Mouse (Mus musculus) heart, adult 2 months (tissue): ENCODE data around the gene Cars2. TPM values are rescaled to one million over a fixed set of nuclear protein-coding genes. Genes with fewer than 3 reads are reported as not detected.
A peak's percentile ranks its signal among the peaks of the same experiment; 100 is the strongest.
"Not testable (repeated sequence)": the region's sequence is repeated elsewhere in the genome, so short reads cannot be mapped to it uniquely, and the experiment has no call there.

Experiments
- DNase-seq, 2 experiments: peaks; one replicate each; pipeline ENCODE4 v3.0.0; 2021
- H3K27ac ChIP-seq: fragments of 200-600 bp; 2 replicates; pipeline ENCODE4 v1.8.1; 2022
- H3K27me3 ChIP-seq: fragments of 200-500 bp; 2 replicates; pipeline ENCODE4 v1.6.1; 2012; ENCODE audit warnings: mild to moderate bottlenecking, low read length, inconsistent platforms, mixed read lengths; ENCODE audit not compliant: control insufficient read depth, insufficient read depth
- H3K36me3 ChIP-seq: fragments of 200-500 bp; 2 replicates; pipeline ENCODE4 v1.6.1; 2012; ENCODE audit warnings: low read length, inconsistent platforms; ENCODE audit not compliant: control insufficient read depth, insufficient read depth
- H3K4me1 ChIP-seq: fragments of 200-500 bp; 2 replicates; pipeline ENCODE4 v1.6.1; 2011; ENCODE audit warnings: low read length; ENCODE audit not compliant: control insufficient read depth, insufficient read depth
- H3K4me3 ChIP-seq: fragments of 200-600 bp; 2 replicates; pipeline ENCODE4 v1.8.1; 2022
- H3K79me2 ChIP-seq: fragments of 200-500 bp; replicated peaks from 2 replicates; pipeline ENCODE4 v1.6.1; 2012; ENCODE audit warnings: mild to moderate bottlenecking, inconsistent platforms, low read length, moderate library complexity, mixed read lengths; ENCODE audit not compliant: control insufficient read depth, insufficient read depth
- H3K9ac ChIP-seq: fragments of 200-500 bp; 2 replicates; pipeline ENCODE4 v1.6.1; 2012; ENCODE audit warnings: low read depth, mild to moderate bottlenecking, control low read depth, inconsistent platforms, low read length, mixed read lengths
- CTCF ChIP-seq: fragments of 200-600 bp; IDR thresholded peaks from 2 replicates; pipeline ENCODE4 v1.8.1; 2022; ENCODE audit warnings: antibody characterized with exemption, mild to moderate bottlenecking, moderate library complexity
- EP300 ChIP-seq: fragments of 200-500 bp; IDR thresholded peaks from 2 replicates; pipeline ENCODE4 v1.6.1; 2011; ENCODE audit warnings: low read depth, low read length, control low read depth; ENCODE audit not compliant: insufficient read depth
- POLR2A ChIP-seq: fragments of 200-500 bp; IDR thresholded peaks from 2 replicates; pipeline ENCODE4 v1.6.1; 2011; ENCODE audit warnings: mild to moderate bottlenecking, low read depth, low read length, control low read depth; ENCODE audit not compliant: insufficient read depth
- WGBS: fragments of 180-500 bp; shearing (Covaris S2); methylation state at CpG from one replicate; pipeline ENCODE4 v1.1.7; 2018; 5-methylcytosine and 5-hydroxymethylcytosine counted together
- intact Hi-C: fragments of 180-260 bp; cut with DNase I; formaldehyde crosslinking; loops from one replicate; pipeline ENCODE4 v1.15.1; 2025
- polyA plus RNA-seq: library from polyadenylated mRNA; depleted of rRNA; stranded (reverse); fragments of >200 nt; gene quantifications from 2 replicates; pipeline ENCODE4 v1.2.3, GENCODE M21; 2012
- total RNA-seq, 2 experiments: library from RNA; stranded (reverse); gene quantifications; 2 replicates each; pipeline ENCODE4 v1.2.3; 2021

Cars2 gene
- total and polyA plus RNA-seq, 3 experiments, result 46.5 to 49.8 (median 47.7) TPM

GRCm38 (mm10) chr8:11475397-11475796, 75.2 kb downstream of the Cars2 start:
- peak overlapping the region; percentile 96 for H3K27ac ChIP-seq
- peak overlapping the region; percentile 19; the same call in 1 of the 2 replicates for H3K9ac ChIP-seq
- TF ChIP-seq POLR2A (no peak), CTCF (no peak), EP300 (no peak)
- no peak for DNase-seq
- H3K79me2 ChIP-seq, result 0 out of 2 replicates have a peak, but pooled peaks cover 1% of the 10 kb centered on the region
- peaks cover 7% of the 10 kb centered on the region; the same call in 1 of the 2 replicates for H3K4me1 ChIP-seq
- no peak overlapping the region for H3K4me3 ChIP-seq
- 51% methylated on average over 9 of the region's 10 CpGs for WGBS
- intact Hi-C loops, result no loop called here
- H3K27me3 ChIP-seq, result no peaks in the 10 kb centered on the region
- H3K36me3 ChIP-seq, result no peaks in the 10 kb centered on the region

DNA sequence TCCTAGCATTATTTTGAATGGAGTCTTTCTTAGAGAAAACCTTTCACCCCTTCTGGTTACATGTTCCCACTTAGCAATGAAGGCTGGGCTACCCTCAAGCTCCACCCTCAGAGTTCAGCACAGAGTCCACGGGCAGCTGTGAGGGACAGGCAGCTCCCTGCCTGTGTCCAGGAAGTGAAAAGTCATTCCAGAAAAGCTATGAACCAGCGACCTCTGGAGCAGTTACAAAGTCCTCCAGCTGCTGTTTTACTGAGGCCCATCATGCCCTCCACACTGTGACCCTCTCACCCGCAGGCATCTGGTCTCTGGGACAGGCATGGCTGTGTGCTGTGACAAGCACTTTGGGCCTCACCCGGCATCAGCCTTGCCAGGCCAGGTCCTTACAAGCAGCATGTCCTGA, 77.5 kb downstream of the Cars2 start:
- Histone ChIP-seq H3K27me3 (no peaks in the 10 kb centered on the region), H3K4me3 (no peak overlapping the region), H3K27ac (peak overlapping the region; percentile 79), H3K79me2 (0 out of 2 replicates have a peak, but pooled peaks cover 3% of the 10 kb centered on the region), H3K36me3 (no peaks in the 10 kb centered on the region), H3K9ac (no peak overlapping the region), H3K4me1 (peaks cover 7% of the 10 kb centered on the region; the same call in 1 of the 2 replicates)
- peak; percentile 45 to 60 for DNase-seq
- intact Hi-C loops, result no loop called here
- TF ChIP-seq POLR2A (0 out of 2 replicates have a peak, but pooled peaks have one; percentile 22), EP300 (no peak), CTCF (no peak)
- 21% methylated on average over 4 of the region's 4 CpGs for WGBS

DNA sequence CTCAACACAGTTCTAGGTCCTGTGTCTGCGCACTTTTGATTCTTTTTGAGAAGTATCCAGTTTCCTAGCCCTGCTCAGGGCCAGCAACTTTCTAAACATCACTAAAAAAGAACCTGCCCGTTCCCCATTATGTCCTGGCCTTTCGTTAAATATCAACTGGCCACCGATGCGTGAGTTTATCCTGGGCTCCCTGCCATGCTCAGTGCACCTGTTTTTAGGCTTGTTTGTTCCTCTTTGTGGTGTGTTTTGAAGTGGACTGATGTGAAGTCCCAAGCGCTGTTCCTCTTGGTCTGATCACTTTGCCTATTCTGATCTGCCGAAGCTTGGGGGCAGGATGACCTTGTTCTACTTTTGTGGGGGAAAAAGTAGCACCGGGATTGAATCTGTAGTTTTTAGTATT, 79.3 kb downstream of the Cars2 start:
- no peak overlapping the region for H3K9ac ChIP-seq
- no peak overlapping the region for H3K27ac ChIP-seq
- H3K36me3 ChIP-seq, result no peaks in the 10 kb centered on the region
- H3K27me3 ChIP-seq, result no peaks in the 10 kb centered on the region
- 0 out of 2 replicates have a peak, but pooled peaks cover 3% of the 10 kb centered on the region for H3K79me2 ChIP-seq
- no peak for TF ChIP-seq CTCF
- intact Hi-C loops, result no loop called here
- 53% methylated on average over 8 of the region's 8 CpGs for WGBS
- DNase-seq, result no peak
- no peak overlapping the region for H3K4me3 ChIP-seq
- peaks cover 6% of the 10 kb centered on the region; the same call in 1 of the 2 replicates for H3K4me1 ChIP-seq

DNA sequence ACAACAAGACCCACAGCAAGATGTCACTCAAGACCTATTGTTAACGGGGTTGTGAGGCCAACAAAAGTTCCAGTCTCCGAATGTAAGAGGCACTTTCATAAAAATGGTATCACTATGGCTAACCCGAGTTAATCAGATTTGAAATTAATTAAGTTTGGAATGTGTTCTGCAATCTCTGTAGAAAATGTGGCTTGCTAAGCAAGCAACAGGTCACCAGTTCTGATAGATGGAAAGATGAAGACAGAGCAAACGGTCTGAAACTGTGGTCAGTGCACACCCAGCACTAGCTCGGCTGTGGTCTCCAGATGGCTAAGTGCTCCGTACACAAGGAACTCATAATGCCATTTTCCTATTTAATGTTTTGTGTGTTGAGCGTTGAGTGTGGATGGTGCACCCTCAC, 79.9 kb downstream of the Cars2 start:
- Histone ChIP-seq H3K36me3 (no peaks in the 10 kb centered on the region; the same call in 1 of the 2 replicates), H3K27me3 (no peaks in the 10 kb centered on the region), H3K27ac (no peak overlapping the region), H3K79me2 (0 out of 2 replicates have a peak, but pooled peaks cover 3% of the 10 kb centered on the region), H3K4me3 (no peak overlapping the region), H3K4me1 (peaks cover 2% of the 10 kb centered on the region; the same call in 1 of the 2 replicates), H3K9ac (no peak overlapping the region)
- intact Hi-C loops, result no loop called here
- TF ChIP-seq POLR2A (no peak), EP300 (no peak), CTCF (no peak)
- no peak for DNase-seq
- WGBS, result 74% methylated on average over 7 of the region's 7 CpGs

DNA sequence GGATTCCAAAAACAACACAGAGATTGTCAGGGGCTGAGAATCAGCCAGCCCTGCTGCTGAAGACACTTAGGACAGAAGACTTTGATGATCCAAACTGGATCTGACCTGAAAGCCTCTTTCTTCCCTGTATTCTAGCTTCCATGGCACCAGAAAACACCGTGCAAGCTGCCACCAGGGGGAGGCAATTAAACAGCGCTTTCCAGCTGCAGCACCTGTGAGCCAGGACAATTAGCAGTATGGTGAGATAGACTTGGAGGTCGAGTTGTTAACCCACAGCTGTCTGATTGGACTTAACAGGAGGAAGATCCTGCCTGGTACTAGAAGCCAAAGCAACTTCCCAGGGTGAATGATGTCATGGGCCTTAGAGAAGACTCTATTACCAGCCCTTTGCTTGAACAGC, 81.5 kb downstream of the Cars2 start:
- WGBS, result 13% methylated on average over 3 of the region's 3 CpGs

GRCm38 (mm10) chr8:11466528-11466927, 84.1 kb downstream of the Cars2 start:
- H3K27me3 ChIP-seq, H3K27ac ChIP-seq, H3K4me3 ChIP-seq, intact Hi-C loops, H3K36me3 ChIP-seq, H3K9ac ChIP-seq, DNase-seq, H3K79me2 ChIP-seq: not testable (repeated sequence)
- peaks cover 11% of the 10 kb centered on the region for H3K4me1 ChIP-seq
- 91% methylated on average over 5 of the region's 5 CpGs for WGBS

More for the DNA sequence above, 81.5 kb downstream of the Cars2 start:
- peaks cover 2% of the 10 kb centered on the region; the same call in 1 of the 2 replicates for H3K36me3 ChIP-seq
- intact Hi-C loops, result loop anchor here (2.0 kb wide), 1 partner anchor 18 kb away; no protein-coding TSS in a partner anchor
- 0 out of 2 replicates have a peak, but pooled peaks cover 3% of the 10 kb centered on the region for H3K79me2 ChIP-seq
- H3K27me3 ChIP-seq, result no peaks in the 10 kb centered on the region
- DNase-seq, result peak; percentile 55 to 67
- H3K27ac ChIP-seq, result peak overlapping the region; percentile 4; the same call in 1 of the 2 replicates
- peaks cover 7% of the 10 kb centered on the region for H3K4me1 ChIP-seq
- H3K9ac ChIP-seq, result no peak overlapping the region
- TF ChIP-seq EP300, result peak; percentile 63; the same call in 1 of the 2 replicates
- TF ChIP-seq POLR2A, result no peak
- TF ChIP-seq CTCF, result peak; percentile 83
- no peak overlapping the region for H3K4me3 ChIP-seq
